Mouse (Mus musculus): ENCODE measurements around the gene D130043K22Rik.

The D130043K22Rik gene

DNA sequence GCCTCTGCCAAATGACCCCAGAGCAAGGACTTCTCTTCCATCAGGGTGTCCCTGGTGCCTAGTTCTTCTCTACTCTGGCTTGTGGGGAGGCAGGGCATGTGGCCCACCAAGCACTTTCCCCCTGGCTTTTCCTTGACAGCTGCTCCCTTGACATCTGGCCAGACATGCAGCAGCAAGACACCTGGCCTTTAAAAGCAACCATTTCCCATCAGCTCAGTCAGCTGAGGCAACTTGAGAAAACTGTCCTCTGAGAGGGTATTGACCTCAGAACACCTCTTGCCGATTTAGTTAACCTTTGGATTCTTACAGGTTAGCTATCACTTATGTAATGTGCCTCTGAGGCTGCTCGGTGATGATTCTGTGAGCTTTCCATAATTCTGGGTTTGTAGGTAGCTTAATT, 48.9 kb downstream of the D130043K22Rik start:
- no peak for DNase-seq (ENCODE audit: low read depth)

DNA sequence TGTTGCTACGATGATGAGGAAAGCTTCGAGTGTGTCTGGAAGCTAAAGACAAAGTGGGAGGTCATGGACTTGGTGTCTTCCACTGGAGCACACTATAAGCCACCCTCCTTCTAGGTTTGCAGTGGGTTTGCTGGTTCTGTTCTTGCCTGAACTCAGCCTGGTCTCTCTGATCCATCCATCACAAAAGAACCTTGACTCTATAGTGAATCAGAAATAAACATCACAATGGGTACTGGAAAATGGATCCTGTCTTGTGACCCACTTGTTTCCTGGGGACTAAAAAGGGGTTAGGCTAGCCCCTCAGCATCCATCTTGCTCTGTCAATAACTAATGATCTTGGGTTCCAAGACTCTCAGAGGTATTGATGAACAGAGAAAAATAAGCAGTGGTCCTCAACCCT, 57.0 kb downstream of the D130043K22Rik start:
- DNase-seq (ENCODE audit: low read depth), result no peak

DNA sequence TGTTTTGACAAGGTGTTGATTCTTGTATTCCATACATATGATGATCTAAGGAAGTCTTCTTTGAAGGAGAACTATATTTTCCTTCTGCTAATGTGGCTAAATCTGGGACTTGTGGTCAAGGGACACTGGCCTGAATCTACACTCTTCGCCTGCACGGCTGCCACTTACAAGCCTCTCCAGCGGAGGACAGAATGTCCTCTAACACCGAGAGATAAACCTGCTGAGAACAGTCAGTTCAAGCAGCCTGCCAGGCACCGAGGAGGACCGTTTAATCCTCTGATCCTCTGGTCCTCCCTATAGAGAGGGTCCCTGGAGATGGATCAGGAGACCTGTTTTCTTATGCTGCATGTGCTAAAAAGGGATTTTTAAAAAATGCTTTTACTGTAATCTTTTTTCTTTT, 58.5 kb downstream of the D130043K22Rik start:
- no peak for DNase-seq (ENCODE audit: low read depth)

DNA sequence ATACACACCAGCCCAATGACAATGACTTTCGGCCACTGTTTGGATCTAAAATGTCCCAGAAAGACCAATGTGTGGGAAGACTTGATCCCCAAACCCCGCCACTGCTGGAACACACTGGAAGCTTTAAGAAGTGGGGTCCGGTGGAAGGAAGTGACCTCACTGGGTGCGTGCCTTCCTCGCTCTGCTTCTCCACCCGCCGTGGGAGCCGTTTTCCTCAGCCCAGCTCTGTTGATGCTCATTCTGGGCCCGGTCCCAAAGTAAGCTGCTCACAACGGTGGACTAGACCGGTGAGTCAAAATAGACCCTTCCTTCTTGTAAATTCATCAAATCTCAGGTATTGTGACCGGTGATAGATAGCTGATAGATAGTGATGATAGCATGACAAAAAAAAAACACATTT, 60.5 kb downstream of the D130043K22Rik start:
- DNase-seq (ENCODE audit: low read depth), result no peak

DNA sequence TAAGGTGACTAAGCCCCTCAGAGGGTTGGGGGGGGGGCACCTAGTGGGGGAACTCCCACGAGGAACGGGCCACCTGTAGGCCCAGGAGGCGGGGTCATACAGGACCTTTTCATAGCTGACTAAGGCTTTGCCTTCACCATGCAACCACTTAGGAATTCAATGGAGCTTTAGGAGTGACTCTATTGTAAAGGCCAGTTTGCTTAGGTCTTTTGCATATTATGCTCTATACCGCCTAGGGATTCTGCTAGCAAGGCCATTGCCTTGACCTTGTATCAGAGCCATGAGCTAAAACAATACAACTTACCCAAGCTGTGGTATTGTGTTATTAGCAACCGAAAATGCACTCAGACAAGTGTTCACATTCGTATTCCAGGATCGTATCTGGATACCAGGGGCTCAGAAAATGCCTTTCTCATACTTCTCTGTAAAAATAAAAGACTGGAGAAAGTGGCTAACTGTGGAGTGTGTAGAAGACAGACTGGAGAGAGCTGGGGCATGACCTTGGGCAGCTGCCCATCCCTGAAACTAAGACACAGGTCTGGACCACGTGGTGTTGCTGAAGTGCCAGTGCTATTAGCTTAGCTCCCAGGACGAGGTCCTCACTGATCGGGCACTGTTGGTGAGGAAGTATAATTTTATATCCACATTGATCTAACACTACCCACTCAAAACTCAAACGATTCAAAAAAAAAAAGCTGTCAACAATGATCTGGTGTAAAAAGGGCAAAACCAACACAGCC, 62.1 kb downstream of the D130043K22Rik start:
- no peak for DNase-seq (ENCODE audit: low read depth)

DNA sequence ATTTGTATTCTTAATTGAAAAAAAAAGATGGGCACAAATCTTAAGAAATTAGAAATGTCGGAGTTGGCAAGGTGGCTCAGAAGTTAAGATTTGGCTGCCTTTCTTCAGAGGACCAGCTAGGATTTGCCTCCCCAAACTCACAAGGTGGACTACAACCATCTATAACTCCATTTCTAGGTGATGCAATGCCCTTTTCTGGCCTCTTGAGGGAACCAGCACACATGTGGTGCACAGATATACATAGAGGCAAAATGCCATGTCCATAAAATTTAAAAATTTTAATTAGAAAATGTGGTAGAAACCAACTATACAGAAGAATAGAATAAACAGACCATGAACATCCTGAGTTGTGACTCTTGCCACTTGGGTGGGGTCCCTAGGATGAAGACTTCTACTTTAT, 64.2 kb downstream of the D130043K22Rik start:
- no peak for DNase-seq (ENCODE audit: low read depth)

DNA sequence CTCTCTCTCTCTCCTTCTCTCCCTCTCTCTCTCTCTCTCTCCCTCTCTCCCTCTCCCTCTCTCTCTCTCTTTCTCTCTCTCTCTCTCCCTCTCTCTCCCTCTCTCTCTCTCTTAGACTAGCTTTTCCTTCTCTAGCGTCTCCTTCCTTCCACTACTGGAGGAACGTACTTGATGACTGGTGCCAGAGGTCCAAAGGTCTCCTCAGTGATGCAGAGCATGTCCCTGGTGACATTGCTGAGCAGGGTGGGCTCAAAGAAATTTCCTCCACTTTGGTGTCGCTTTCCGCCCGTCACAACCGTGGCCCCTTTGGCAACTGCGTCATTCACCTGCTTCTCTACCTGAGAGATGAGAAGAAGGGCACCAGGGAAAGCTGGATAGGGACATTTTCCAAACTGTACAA, 68.6 kb downstream of the D130043K22Rik start:
- no peak for DNase-seq (ENCODE audit: low read depth)

DNA sequence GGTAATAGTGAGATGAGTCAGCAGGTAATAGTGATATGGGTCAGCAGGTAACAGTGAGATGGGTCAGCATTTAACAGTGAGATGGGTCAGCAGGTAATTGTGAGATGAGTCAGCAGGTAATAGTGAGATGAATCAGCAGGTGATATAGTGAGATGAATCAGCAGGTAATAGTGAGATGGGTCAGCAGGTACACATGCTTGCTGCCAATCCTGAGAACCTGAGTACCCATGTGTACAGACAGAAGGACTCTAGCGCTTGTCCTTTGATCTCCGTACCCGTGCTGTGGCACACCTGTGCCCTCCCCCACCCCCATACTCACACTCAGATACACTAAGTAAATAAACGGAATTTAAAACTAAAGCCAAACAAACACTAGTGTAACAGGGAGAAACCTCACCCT, 70.0 kb downstream of the D130043K22Rik start:
- no peak for DNase-seq (ENCODE audit: low read depth)

DNA sequence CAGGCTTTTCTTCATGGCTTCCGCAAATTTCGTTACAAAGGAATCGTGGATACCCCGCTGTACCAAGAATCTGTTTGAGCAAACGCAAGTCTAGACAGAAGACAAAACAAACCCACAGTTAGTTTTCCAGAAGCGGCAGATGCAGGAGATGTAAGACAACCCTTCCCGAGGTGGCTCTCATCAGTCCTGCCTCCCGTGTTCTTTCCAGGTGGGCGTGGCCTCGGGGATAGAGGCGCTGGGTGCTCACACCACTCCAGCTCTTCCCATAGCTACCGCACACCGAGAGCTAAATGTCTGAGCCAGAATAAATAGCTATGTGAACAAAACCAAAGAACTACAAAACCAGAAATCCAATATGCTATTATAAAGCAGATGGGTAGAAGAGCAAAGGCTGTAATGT, 70.9 kb downstream of the D130043K22Rik start:
- DNase-seq (ENCODE audit: low read depth), result no peak

DNA sequence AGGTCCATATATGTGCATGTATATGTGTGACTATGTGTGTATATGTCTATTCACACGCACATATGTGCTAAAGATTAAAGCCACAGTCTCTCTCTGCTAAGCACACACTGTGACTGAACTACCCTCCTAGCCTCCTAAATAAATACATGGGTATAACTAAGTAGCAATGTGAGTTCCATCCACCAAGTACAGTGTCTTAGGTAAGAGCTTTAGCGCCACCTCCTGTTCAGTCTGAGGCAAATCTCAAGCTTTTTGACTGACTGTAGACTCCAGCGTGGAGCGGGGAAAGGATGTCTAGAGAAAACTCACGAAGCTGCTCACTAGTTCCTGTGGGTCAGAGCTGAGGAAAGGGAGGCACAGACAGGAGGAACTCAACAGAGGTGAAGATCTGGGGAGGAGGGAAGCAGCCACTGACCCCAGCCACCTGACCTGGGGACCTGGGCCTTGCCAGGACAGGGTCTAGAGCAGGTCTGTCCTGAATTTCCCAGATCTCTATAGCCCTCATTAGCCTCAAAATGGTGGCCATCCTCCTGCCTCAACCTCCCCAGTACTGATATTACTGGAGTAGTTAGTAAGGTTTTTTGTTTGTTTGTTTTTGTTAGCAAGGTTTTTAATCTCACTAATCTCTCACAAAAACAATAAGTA, 75.5 kb downstream of the D130043K22Rik start:
- DNase-seq (ENCODE audit: low read depth), result peak; percentile 22

DNA sequence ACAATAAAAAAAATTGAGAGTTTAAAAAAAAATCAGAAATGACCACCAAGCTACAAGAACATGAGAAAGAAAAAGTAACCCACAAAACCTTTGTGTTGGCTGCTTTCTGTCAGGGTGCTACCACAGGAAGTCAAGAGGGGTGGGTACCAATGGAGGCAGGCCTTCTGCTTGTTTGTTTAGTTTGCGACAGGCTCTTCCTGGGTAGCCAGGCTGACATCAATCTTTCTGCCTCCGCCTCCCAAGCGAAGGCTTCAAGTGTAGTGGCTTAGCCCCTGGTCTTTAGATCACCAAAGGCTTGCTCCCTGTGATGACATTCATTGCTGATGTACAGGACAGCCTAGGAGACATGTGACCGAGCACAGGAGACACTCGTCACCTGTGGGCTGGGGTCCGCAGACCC, 76.3 kb downstream of the D130043K22Rik start:
- no peak for DNase-seq (ENCODE audit: low read depth)

DNA sequence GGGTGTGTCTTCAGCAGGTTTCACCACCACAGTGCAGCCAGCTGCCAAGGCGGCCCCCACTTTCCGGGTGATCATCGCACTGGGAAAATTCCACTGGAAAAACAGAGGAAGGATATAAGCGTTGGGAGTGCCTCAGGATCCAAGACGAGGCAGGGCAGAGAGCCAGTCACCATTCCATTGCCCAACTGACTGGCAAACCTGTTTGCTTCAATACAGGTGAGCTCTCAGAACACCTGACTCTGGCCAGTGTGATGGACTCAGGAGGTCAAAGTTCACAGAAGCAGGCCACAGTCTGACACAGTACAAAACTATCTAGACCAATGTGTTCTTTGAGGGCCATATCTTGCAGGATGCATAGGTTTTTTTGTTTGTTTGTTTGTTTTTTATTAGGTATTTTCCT, 79.1 kb downstream of the D130043K22Rik start:
- no peak for DNase-seq (ENCODE audit: low read depth)

DNA sequence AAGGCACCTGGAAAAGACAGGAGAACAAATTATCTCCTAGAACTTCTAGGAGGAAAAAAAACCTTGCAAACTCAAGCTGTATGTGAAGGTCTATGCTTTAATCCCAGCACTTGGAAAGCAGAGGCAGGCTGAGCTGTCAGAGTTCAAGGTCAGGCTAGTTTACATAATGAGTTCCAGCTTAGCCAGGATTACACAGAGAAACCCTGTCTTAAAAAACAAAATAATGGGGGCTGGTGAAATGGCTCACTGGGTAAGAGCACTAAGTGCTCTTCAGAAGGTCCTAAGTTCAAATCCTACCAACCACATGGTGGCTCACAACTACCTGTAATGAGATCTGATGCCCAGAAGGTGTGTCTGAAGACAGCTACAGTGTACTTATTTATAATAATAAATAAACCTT, 85.7 kb downstream of the D130043K22Rik start:
- DNase-seq (ENCODE audit: low read depth), result no peak

DNA sequence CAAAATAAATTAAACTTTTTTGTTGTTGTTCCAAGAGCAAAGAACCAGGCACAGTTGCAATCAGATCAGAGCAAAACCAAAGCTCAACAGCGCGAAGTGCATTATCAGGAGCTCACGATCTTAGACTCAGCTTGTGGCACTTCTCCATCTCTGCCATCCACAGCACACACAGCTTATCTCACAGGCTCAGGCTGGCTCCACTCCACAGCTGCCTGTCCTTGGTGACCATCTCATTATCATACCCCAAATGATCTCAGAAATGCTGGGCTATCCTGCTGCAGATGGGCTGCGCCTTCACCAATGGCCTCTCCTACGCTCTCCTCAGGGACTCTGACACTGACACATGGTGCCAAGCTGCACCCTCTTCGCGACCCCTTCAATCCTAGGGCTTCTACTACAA, 88.3 kb downstream of the D130043K22Rik start:
- no peak for DNase-seq (ENCODE audit: low read depth)

DNA sequence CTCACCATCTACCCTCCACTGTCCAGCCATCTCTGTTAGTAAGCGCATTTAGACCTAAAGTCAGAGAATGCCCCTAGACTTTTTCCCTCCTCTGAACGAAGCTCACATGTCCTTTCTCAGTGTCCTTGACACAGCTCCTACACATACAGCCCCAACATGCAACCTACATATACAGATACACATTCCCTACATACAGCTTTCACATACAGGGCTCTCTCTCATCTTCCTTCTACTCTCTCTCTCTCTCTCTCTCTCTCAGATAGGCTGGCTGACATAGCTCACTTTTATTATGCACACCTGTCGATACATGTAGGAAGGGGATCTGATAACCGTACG, 91.8 kb downstream of the D130043K22Rik start:
- no peak for DNase-seq (ENCODE audit: low read depth)

DNA sequence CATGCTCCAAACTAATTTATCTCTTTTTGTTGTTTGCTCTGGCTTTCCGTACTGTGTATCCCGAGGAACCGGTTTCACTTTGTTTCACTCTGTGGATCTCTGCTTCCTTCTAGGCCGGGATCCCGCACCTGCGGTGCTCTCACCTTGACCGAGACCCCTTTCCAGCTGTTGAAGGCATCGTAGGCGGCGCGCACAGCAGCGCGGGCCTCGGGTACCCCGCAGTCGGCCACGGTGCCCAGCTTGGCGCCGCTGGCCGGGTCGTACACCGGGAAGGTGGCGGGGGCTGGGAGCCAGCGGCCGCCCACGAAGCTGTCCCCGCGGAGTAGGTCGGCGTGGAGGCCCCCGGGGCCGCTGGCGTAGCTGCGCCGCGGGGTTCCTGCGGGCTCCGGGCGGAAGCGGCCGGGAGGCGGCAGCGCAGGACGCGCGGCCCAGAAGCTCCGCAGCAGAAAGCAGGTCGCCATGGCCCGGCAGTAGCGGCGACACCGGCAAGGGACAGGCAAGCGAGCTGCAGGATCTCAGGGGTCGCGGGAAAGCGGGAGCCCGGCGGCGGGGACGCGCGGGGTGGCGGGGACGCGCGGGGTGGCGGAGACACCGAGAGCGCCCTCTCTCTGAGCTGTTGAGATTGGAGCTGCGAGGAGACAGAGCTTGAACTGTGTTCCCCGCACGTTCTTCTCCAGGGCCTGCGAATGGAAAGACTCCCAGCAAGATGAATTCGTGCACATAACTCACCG, 92.3 kb downstream of the D130043K22Rik start, which contains the start of gene Aldh5a1:
Gene Aldh5a1, minus strand, starts transcription at position 554 of the 731 bp plus-strand sequence.
- DNase-seq (ENCODE audit: low read depth), result no peak

DNA sequence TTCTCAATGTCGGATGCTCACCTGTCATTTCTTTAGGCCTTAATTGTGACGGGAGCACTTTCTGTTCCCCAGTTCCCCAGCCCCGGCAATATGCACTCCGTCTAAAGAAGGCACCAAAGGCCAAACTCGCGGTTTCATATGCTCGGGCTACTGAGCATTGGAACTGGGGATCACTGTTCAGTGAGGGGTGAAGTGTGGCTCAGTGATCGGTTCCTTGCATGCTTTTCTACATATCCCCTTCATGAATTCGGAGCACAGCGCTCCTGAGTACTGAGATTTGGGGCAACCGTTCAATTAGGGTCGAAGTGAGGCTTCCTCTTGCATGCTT, 92.9 kb downstream of the D130043K22Rik start:
- no peak for DNase-seq (ENCODE audit: low read depth)

DNA sequence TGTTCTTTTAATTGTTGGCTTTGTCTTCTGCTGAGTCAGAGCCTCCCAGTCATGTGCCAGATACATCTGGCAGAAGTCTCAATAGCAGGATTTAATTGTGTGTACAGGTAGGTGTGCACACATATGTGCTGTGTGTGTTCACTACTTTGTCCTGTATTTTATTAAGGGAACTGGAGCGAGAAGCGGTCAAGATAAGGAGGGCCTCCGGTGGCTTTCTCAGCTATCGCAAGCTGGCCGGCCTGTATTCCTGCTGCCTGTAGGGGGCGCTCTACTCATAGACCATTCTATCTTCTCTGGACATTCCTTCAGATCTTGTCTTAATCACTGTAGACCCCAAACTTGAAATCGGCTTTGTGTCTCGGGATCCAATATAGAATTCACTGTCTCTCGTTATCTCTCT, 93.7 kb downstream of the D130043K22Rik start:
- DNase-seq (ENCODE audit: low read depth), result peak; percentile 46

DNA sequence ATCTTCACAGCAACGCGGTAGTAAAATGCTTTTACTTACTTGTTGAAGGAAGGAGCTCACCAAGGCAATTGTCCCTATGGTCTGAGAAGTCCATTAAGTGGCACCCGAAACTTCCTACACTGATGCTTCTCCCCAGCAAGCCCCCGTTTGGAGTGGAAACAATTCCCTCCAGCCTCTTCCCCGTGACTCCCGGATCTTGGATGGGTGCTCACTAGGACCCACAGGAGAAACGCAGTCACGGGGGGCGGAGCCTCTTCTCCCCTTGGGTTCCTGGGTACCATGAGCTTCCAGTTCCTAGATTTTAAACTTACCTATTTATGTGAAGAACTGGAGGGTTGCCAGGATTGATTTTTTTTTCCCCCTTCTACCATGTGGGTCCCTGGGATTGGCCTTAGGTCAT, 94.5 kb downstream of the D130043K22Rik start:
- no peak for DNase-seq (ENCODE audit: low read depth)

DNA sequence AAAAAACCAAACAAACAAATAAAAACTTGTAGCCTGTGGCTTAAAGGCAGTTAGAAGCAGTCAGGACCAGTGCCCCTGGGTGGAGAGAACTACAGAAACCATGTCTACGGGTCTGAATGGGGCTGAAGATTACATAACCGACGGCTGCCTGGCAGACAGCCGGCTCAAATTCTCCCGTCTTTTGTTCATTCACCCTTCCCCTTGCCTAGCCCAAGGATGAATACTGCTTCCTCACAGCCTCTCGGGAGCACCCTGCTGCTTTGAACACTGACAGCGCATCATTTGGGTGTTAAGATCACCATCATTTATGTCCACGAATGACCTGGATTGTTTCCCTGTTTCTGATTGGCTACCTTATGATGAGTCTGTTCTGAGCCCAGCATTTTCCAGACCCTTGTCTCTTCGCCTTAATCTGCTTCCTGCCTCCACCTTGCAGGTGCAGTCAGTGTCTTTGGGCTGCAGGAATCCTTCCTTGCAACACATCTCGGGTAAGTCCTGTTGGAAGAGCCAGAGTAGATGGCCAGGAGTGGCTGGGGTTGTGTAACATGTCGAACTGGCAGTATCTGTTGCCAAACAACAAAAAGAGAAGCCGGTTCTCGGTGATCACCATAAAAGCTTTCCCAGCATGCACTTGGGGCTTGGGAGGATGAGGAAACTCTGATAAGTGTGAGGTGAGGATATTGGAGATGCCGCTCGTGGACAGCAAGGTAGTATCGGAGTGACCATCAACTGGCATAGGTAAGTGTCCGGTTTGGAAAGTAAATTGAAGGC, 97.8 kb downstream of the D130043K22Rik start, which contains the start of gene Gpld1:
Gene Gpld1, plus strand, starts transcription at position 641 of the 771 bp plus-strand sequence.
- no peak for DNase-seq (ENCODE audit: low read depth)

DNA sequence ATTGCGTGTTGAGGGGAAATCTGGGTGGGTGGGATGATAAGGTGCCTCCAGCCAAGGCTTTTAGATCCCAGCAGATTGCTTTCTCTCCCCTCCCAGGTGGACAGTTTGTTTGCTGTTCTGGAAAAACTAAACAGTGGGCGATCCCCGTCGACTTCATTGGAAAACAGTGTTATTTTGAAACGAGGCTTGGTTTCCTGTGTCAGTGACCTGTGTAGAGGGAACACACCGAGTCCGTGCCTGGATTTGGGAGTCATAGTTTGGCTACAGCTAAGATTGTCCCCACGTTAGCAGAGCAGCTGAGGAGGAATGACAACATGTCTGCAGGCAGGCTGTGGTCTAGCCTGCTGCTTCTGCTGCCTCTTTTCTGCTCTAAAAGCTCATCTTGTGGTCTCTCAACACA, 98.4 kb downstream of the D130043K22Rik start:
- DNase-seq (ENCODE audit: low read depth), result no peak

DNA sequence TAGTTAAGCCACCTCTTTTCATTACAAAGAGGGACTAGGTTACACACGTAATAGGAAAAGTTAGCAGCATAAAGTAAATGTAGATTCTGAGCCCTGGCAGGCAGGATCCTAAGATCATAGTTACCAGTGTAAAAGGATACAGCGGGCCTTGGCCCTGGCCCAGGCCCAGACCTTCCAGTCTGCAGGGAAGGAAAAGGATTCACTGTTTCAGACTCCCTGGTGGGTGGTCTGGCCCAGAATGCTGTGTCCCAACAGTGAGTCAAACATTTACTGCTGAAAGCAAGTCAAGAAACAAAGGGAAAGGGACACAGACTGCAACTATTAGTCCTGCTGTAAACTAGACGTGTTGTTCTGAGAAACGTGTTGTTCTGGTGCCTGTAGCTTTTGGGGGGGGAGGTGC, 100.6 kb downstream of the D130043K22Rik start:
- DNase-seq (ENCODE audit: low read depth), result no peak

DNA sequence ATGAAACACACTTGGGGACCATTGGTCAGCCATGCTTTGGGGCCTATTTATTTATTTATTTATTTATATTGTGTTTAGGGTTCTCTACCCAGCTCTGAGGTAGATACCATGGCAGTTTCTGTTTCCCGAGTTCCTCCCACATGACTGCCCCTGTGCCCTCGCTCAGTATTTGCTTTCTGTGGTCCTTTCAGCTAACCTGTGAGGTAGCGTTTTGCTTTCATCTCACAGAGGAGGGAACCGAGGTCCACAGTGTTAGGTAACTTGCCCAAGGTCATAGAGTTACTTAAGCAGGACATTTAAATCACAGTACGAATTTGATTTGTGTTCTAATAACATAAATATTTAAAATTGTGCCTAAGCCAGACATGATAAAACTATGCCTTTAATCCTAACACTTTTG, 102.2 kb downstream of the D130043K22Rik start:
- no peak for DNase-seq (ENCODE audit: low read depth)
